Mouse (Mus musculus) E14TG2a.4 (cell line): ENCODE data around the gene She.

Experiments
- H3K27me3 ChIP-seq: 2 replicates; pipeline ENCODE4 v1.6.1; 2014; ENCODE audit warnings: low read length, control low read depth; ENCODE audit not compliant: insufficient read depth
- H3K36me3 ChIP-seq: 2 replicates; pipeline ENCODE4 v1.6.1; 2014; ENCODE audit warnings: low read length, control low read depth; ENCODE audit not compliant: insufficient read depth
- H3K4me1 ChIP-seq: replicated peaks from 2 replicates; pipeline ENCODE4 v1.6.1; 2014; ENCODE audit warnings: low read depth, low read length, control low read depth
- H3K4me3 ChIP-seq: replicated peaks from 2 replicates; pipeline ENCODE4 v1.5.1; 2014; ENCODE audit warnings: mild to moderate bottlenecking, low read length
- H3K9me3 ChIP-seq: 2 replicates; pipeline ENCODE4 v1.6.1; 2014; ENCODE audit warnings: low read length, control low read depth
- CTCF ChIP-seq: conservative IDR thresholded peaks from 2 replicates; pipeline ENCODE4 v1.5.1; 2014; ENCODE audit warnings: low read length
- NANOG ChIP-seq: IDR thresholded peaks from 2 replicates; pipeline ENCODE4 v1.6.1; 2014; ENCODE audit warnings: borderline replicate concordance, low read length, mixed read lengths
- POU5F1 ChIP-seq: IDR thresholded peaks from 2 replicates; pipeline ENCODE4 v1.6.1; 2014; ENCODE audit warnings: low read length, borderline replicate concordance

Gene She

GRCm38 (mm10) chr3:89880036-89880851, 49.1 kb downstream of the She start:
- peaks cover 3% of the 10 kb centered on the region; the same call in 1 of the 2 replicates for H3K27me3 ChIP-seq
- H3K4me3 ChIP-seq, result no peak overlapping the region
- no peaks in the 10 kb centered on the region for H3K36me3 ChIP-seq
- TF ChIP-seq POU5F1, result no peak
- no peak for TF ChIP-seq CTCF
- TF ChIP-seq NANOG, result no peak
- H3K9me3 ChIP-seq, result no peaks in the 10 kb centered on the region
- peaks cover 35% of the 10 kb centered on the region for H3K4me1 ChIP-seq

- TF ChIP-seq POU5F1 (no peak), NANOG (no peak), CTCF (no peak)
- H3K4me3 ChIP-seq, result no peak overlapping the region
- H3K27me3 ChIP-seq, result peaks cover 3% of the 10 kb centered on the region; the same call in 1 of the 2 replicates
- peaks cover 50% of the 10 kb centered on the region for H3K4me1 ChIP-seq
- H3K36me3 ChIP-seq, result no peaks in the 10 kb centered on the region
- no peaks in the 10 kb centered on the region for H3K9me3 ChIP-seq
These were observed 51.5 kb downstream of the She start for GRCm38 (mm10) chr3:89882556-89883181.

- no peak for TF ChIP-seq CTCF
- 0 out of 2 replicates have a peak, but pooled peaks have one; percentile 4 for TF ChIP-seq NANOG
- H3K27me3 ChIP-seq, result peaks cover 2% of the 10 kb centered on the region; the same call in 1 of the 2 replicates
These were observed 52.4 kb downstream of the She start for GRCm38 (mm10) chr3:89883582-89884041.

GRCm38 (mm10) chr3:89885766-89886165, 54.6 kb downstream of the She start:
- Histone ChIP-seq H3K9me3 (no peaks in the 10 kb centered on the region), H3K27me3 (peaks cover 5% of the 10 kb centered on the region; the same call in 1 of the 2 replicates), H3K4me1 (peaks cover 42% of the 10 kb centered on the region), H3K36me3 (no peaks in the 10 kb centered on the region), H3K4me3 (peak overlapping the region; percentile 55)
- TF ChIP-seq CTCF, result no peak
- TF ChIP-seq POU5F1, result no peak
- TF ChIP-seq NANOG, result no peak

More at GRCm38 (mm10) chr3:89883582-89884041, 52.4 kb downstream of the She start:
- peaks cover 50% of the 10 kb centered on the region for H3K4me1 ChIP-seq
- H3K36me3 ChIP-seq, result no peaks in the 10 kb centered on the region
- no peak overlapping the region for H3K4me3 ChIP-seq
- no peaks in the 10 kb centered on the region for H3K9me3 ChIP-seq

GRCm38 (mm10) chr3:89887582-89888230, 56.5 kb downstream of the She start:
- Histone ChIP-seq H3K9me3 (no peaks in the 10 kb centered on the region), H3K4me3 (no peak overlapping the region), H3K4me1 (peaks cover 40% of the 10 kb centered on the region), H3K36me3 (no peaks in the 10 kb centered on the region), H3K27me3 (peaks cover 5% of the 10 kb centered on the region; the same call in 1 of the 2 replicates)
- no peak for TF ChIP-seq NANOG
- TF ChIP-seq POU5F1, result no peak
- TF ChIP-seq CTCF, result no peak

GRCm38 (mm10) chr3:89889841-89890430, 58.8 kb downstream of the She start:
- Histone ChIP-seq H3K36me3 (no peaks in the 10 kb centered on the region), H3K4me3 (no peak overlapping the region), H3K4me1 (peaks cover 28% of the 10 kb centered on the region), H3K9me3 (no peaks in the 10 kb centered on the region), H3K27me3 (peaks cover 5% of the 10 kb centered on the region; the same call in 1 of the 2 replicates)
- TF ChIP-seq NANOG, result no peak
- no peak for TF ChIP-seq POU5F1
- no peak for TF ChIP-seq CTCF

- peaks cover 28% of the 10 kb centered on the region for H3K4me1 ChIP-seq
- H3K27me3 ChIP-seq, result peaks cover 5% of the 10 kb centered on the region; the same call in 1 of the 2 replicates
- H3K9me3 ChIP-seq, result no peaks in the 10 kb centered on the region
- TF ChIP-seq POU5F1 (no peak), CTCF (no peak), NANOG (no peak)
- H3K4me3 ChIP-seq, result no peak overlapping the region
- no peaks in the 10 kb centered on the region for H3K36me3 ChIP-seq
These were observed 60.5 kb downstream of the She start for GRCm38 (mm10) chr3:89891696-89892095.
